Mouse (Mus musculus) monocyte, adult 59 days (primary cell): ENCODE results near the gene A930004D18Rik. TPM values are rescaled to one million over a fixed set of nuclear protein-coding genes. Genes with fewer than 3 reads are reported as not detected.

Source experiments
- total RNA-seq, 2 experiments: library from RNA; stranded (reverse); gene quantifications; one replicate each; pipeline ENCODE4 v1.2.4; 2023

Gene A930004D18Rik
- total RNA-seq, result not detected

DNA sequence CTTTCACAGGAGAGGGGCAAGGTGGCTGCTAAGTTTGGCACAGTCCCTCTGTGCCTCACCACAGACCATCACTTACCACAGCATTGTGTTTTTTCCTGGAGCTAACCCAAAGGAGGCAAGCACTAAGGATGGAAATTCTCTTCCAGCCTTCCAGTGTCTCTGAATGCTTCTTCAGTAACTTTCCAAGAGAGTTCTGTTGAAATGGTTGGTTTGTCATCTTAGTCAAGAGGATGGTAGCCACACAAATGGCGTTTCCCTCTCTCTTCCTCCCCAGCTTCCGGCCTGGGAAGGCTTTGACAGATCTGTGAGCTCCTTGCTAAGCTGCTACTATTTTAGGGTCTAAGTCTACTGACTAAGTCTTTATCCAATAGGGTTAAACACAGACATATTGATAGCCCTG is at the start of gene A930004D18Rik:
Gene A930004D18Rik, minus strand, starts transcription at position 247 of the 400 bp plus-strand sequence.

DNA sequence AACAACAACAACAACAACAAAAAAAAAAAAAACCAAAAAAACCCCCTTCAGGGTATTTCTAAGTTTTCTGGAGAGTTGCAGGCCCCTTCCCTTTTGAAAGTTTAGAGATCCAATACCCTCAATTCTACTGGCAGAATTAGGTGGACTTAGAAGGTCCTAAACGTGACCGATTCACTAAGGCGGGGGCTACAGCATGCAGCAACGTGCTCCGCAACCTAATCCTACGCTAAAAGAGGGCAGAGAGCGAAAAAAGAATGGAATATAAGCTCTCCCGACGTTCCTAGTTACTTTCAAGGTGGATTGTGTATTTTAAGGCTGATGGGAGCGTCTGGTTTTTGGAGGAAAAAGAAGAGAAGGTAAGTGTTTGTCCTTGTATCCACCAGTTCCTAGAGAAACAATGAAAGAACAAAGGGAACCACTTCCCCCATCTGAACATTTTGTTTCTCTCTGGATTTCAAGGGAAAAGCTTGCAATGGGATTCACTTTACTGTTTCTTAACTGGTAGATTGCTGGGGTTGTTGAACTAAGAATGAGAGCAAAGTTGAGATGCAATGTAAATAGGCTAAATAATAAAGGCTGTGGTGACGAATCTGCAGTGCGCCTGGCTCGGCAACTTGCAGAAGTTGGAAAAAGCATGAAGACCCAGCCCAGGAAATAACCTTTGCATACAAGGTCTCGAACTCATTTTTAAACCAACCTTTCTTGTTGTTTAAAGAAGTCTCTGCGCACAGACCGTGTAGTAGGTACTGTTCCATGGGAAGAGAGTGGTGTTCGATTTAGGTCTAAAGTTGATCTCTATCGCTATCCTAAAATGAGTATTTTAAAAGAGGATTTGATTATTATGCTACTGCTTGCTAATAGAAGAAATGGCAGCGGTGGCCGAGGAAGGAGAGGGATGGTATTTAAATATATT is 17.7 kb upstream of the A930004D18Rik start, which contains the start of gene Mllt10:
Gene Mllt10, plus strand, starts transcription at position 222 of the 913 bp plus-strand sequence.

DNA sequence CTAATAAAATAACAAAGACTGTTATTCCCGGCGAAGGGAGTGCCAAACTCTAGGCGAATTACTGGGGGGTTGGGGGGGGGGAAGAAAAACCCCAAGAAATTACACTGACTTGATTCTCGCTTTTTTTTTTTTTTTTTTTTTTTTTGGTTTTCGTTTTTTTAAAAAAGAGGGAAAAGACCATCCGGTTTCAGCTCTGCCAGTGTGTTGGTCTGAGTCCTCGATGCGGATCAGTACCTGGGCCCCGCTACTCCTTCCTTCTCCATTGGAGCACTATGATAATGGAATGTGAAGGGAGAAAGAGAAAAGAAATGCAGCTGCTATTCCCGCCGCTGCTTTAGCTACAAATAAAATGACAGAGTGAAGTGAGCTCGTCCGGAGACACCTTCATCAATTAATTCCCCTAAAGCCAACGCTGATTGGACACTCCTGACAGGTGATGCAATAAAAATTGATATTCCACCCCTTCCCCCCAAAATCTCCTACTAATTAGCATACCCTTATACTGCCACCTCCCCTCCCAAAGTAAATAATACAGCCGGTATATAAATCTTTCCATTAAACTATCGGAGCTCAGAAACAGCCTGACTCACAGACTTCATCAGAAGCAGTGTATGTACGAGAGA is 11.0 kb upstream of the A930004D18Rik start, which contains the start of gene Skida1:
Gene Skida1, minus strand, starts transcription at position 599 of the 623 bp plus-strand sequence.

DNA sequence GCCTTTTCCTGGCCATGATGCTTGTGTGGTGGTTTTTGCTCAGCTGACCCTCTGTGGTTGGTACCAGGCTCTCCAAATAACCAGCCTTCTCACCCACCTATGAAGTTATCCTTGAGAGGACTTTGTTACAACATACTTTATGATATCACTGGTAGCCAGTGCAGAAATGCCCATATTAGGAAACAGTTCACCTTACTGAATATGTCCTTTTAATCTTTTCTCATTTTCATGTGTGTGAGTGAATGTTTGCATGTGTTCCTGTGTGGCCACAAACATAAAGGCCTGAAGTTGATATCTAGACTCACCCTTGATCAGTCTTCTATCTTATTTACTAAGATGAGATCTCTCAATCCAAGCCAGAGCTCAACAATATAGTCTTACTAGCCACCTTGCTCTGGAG is 40.7 kb downstream of the A930004D18Rik start, which contains the start of gene H2al2a:
Gene H2al2a, minus strand, starts transcription at position 101 of the 400 bp plus-strand sequence.

Other genes starting within 250 kb of the A930004D18Rik start
- not detected for gene H2al2a, start 40.8 kb downstream of the A930004D18Rik start, total RNA-seq
- not detected for gene Skida1, start 11.3 kb upstream of the A930004D18Rik start, total RNA-seq
- 10 to 100 TPM; 82.9 to 90.3 TPM for gene Mllt10, start 17.5 kb upstream of the A930004D18Rik start, total RNA-seq